Mouse (Mus musculus): ENCODE measurements around the gene Olfr1215.

The Olfr1215 gene

DNA sequence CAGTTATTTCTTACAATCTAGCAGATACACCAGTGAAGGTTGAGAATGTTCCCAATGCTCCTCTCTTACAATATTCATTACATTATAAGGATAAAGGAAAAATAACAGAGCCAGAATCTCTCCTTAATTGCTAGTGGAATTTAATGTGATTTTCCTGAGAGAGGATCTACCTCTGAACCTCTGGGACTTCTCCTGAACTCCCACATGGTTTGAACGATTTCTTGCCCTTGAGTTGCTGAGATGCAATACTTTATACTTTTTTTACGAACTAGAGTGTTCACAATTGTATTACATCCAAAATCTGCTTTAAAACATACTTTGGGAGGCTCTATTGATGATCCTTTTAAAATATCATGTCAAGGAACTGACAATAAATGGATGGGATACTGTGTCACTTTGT is at the start of gene Olfr1215:
TSS of gene Olfr1215 (minus strand) at position 101 of the 400 bp plus-strand sequence.
- DNase-seq (ENCODE audit: inconsistent age in 2 of 2, low spot score in 1 of 2), result no peak

DNA sequence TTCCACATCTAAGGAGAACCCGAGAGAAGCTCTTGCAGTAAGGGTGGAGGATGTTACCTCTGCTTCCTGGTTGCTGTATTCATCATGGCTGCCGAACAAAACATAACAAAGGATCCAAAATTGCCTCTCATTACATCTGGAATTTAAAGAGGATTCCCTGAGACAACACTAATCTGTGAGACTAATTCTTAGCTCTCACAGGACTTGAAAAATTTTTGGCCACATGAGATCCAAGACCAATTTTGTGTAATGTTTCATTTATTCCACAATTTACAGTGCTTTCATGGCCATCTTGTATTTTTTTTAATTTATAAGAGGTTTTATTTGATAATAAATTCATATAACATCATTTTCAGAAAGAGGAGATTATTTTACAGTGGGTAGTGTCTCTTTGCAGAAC is 25.2 kb upstream of the Olfr1215 start, which contains the start of gene Olfr1217:
TSS of gene Olfr1217 (minus strand) at position 101 of the 400 bp plus-strand sequence.
- DNase-seq (ENCODE audit: inconsistent age in 2 of 2, low spot score in 1 of 2), result no peak

DNA sequence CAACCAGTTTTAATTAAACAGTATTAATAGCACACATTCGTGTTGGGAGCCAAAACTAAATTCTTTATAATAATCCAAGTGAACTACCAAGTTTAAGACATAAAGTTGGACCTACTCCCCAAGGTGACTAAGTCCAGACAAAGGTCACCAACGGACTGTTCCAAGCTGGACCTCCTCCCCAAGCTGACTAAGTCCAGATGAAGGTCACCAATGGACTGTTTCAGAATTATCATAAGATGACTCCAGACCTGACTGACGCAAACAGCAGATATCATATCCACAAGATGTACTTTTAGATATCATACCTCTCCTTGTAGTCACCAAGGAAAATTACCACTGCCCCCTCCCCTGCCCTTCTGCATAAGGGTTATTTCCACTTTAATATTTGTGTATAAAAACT is 14.7 kb upstream of the Olfr1215 start:
- DNase-seq (ENCODE audit: inconsistent age in 2 of 2, low spot score in 1 of 2), result peak; percentile 7 to 56

DNA sequence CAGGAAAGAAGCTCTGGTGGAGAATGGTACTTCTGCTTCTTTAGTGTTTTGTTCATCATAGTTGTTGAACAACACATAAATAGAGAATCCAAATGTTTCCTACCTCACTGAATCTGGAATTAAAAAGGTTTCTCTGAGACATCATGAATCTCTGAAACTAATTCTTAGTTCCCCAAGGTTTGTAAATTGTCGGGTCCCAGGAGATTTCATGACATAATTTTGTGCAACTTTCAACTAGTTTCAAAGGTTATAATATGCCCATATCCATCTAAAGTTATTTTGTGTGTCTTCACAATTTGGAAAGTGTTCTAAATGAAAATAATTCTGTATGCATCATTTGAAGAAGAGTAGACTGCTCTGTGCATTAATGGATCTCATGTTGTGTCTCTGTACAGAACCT is 11.5 kb upstream of the Olfr1215 start, which contains the start of gene Olfr1216:
TSS of gene Olfr1216 (minus strand) at position 101 of the 400 bp plus-strand sequence.
- no peak for DNase-seq (ENCODE audit: inconsistent age in 2 of 2, low spot score in 1 of 2)

DNA sequence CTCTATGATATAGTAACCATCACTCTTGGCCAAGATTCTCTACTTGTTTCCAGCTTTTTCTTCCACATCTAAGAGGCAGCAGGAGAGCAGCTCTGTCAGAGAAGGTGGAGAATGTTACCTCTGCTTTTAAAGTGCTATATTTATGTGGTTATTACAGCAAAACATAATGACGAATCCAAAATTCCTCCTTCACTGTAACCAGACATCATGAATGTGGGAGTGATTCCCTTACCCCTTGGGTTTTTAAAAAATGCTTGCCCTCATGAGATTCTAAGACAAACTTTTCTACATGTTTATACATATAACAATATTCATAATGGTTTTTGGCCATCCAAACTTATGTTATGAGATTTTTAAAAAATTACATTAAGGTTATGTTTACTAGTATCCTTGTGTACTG is 14.2 kb downstream of the Olfr1215 start, which contains the start of gene Olfr1214:
TSS of gene Olfr1214 (minus strand) at position 101 of the 400 bp plus-strand sequence.
- DNase-seq (ENCODE audit: inconsistent age in 2 of 2, low spot score in 1 of 2), result no peak

DNA sequence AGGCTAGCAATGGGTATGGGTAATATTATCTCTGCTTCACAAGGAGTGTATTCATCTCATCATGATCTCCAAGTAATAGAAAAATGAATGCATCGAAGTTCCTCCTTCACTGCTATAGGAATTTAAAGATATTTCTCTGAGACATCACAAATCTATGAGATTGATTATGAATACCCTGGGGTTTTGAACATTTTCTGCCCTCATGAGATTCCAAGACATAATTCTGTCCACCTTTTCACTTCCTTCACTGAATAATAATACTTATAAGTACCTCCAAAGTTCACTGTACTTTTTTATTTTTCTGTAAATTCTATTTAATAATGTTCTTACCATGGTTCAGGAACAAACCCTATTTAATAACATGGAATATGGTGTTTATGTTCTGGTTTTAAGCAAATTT is 26.6 kb downstream of the Olfr1215 start, which contains the start of gene Gm13762:
TSS of gene Gm13762 (minus strand) at position 101 of the 400 bp plus-strand sequence.
- DNase-seq (ENCODE audit: inconsistent age in 2 of 2, low spot score in 1 of 2), result no peak

DNA sequence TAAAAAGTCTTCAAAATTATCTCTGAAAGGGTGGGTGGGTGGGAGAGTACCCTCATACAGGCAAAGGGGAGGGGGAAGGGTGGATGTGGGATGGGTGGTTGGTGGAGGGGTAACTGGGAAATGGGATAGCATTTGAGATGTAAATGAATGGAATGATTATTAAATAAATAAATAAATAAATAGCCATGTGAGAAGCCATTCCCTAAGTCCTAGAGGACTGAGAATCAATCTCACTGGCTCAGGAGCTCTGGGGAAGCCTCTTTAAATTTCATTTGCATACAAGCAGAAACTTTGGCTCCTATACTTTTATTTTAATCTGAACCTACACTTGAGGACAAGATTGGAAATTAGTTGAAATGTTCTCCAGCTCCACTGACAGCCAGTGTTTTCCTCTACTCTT is 53.1 kb downstream of the Olfr1215 start, which contains the start of gene Olfr1212:
TSS of gene Olfr1212 (plus strand) at position 301 of the 400 bp plus-strand sequence.
- DNase-seq (ENCODE audit: inconsistent age in 2 of 2, low spot score in 1 of 2), result no peak
